Mouse (Mus musculus): ENCODE measurements at regions not wholly inside any gene's neighbourhood (a gene's known extent, or its start where the extent isn't known, plus 50 kb on each side); places are given as distances from the start of the nearest gene placed in this dataset.
A peak's percentile ranks its signal among the peaks of the same experiment; 100 is the strongest.

DNA sequence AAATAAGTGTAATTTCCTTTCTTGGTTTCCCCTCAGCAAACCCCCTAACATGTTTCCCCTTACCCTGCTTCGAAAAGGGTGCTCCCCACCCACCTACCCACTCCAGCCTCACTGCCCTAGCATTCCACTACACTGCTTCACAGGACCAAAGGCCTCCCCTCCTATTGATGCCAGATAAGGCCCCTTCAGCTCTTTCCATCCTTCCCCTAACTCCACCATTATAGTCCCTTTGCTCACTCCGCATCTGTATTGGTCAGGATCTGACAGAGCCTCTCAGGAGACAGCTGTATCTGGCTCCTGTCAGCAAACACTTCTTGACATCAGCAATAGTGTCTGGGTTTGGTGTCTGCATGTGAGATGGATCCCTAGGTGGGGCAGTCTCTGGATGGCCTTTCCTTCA lies 267.3 kb upstream of the Flrt2 start:
- Histone ChIP-seq H3K4me3 (replicated peaks; ENCODE audit: low read length) (no peak overlapping the region), H3K9me3 (ENCODE audit: control insufficient read depth, low read length) (no peaks in the 10 kb centered on the region), H3K27ac (ENCODE audit: low read length) (no peak overlapping the region), H3K9ac (replicated peaks; ENCODE audit: low read depth, low read length) (no peak overlapping the region), H3K36me3 (ENCODE audit: control insufficient read depth, insufficient read depth) (no peaks in the 10 kb centered on the region), H3K4me2 (ENCODE audit: low read length) (no peak overlapping the region), H3K4me1 (replicated peaks; ENCODE audit: control insufficient read depth, insufficient read depth, low read length) (no peaks in the 10 kb centered on the region), H3K27me3 (replicated peaks; ENCODE audit: control insufficient read depth, insufficient read depth, low read length) (no peaks in the 10 kb centered on the region)
- WGBS, result 95% methylated on average over 2 of the region's 2 CpGs
- ATAC-seq, result no peak

DNA sequence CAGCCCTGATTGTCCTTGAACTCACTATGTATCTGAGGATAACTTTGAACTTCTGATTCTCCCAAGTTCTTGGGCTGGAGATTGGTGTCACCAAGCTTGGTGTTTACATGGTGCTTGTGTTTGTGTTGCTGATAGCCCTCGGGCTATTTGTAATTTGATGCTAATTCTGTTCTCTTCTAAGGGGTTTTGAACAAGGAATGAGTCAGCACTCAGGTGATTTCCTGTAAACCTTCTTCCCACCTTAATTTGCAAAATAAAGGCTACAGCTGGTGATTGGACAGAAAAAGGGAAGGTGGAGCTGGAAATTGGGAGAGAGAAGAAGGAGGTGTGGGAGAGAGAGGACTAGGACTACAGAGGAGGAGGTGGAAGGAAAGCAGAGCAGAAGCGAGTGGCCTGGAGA lies 254.8 kb upstream of the Flrt2 start:
- H3K9ac ChIP-seq (replicated peaks; ENCODE audit: low read depth, low read length), result no peak overlapping the region
- H3K36me3 ChIP-seq (ENCODE audit: control insufficient read depth, insufficient read depth), result no peaks in the 10 kb centered on the region
- no peak overlapping the region for H3K27ac ChIP-seq (ENCODE audit: low read length)
- H3K4me2 ChIP-seq (ENCODE audit: low read length), result no peak overlapping the region
- WGBS, result 74% methylated on average over 2 of the region's 2 CpGs
- H3K9me3 ChIP-seq (ENCODE audit: control insufficient read depth, low read length), result no peaks in the 10 kb centered on the region
- ATAC-seq, result no peak
- H3K27me3 ChIP-seq (replicated peaks; ENCODE audit: control insufficient read depth, insufficient read depth, low read length), result no peaks in the 10 kb centered on the region
- no peak overlapping the region for H3K4me3 ChIP-seq (replicated peaks; ENCODE audit: low read length)
- H3K4me1 ChIP-seq (replicated peaks; ENCODE audit: control insufficient read depth, insufficient read depth, low read length), result no peaks in the 10 kb centered on the region

DNA sequence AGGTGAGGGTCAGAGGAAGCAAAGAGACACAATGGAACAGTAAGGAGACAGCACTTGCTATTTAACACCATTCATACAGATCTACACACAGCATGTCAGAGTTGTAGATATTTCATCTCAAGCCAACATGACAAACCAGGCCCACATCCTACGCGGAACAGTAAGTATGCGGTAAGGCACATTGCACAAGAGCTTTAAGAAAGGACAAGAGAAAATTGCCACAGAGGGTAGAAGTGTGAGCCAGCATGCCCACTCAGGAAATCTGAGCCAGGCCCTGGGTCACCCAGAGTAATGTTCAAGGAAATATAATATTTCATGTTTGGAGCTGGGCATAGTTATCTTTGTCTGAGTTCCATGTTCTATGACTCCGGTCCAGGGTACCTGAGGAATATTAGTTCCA lies 234.5 kb upstream of the Flrt2 start:
- Histone ChIP-seq H3K4me3 (replicated peaks; ENCODE audit: low read length) (no peak overlapping the region), H3K27me3 (replicated peaks; ENCODE audit: control insufficient read depth, insufficient read depth, low read length) (0 out of 2 replicates have a peak, but pooled peaks cover 3% of the 10 kb centered on the region), H3K9me3 (ENCODE audit: control insufficient read depth, low read length) (no peaks in the 10 kb centered on the region), H3K4me2 (ENCODE audit: low read length) (no peak overlapping the region), H3K27ac (ENCODE audit: low read length) (no peak overlapping the region), H3K9ac (replicated peaks; ENCODE audit: low read depth, low read length) (no peak overlapping the region), H3K36me3 (ENCODE audit: control insufficient read depth, insufficient read depth) (no peaks in the 10 kb centered on the region), H3K4me1 (replicated peaks; ENCODE audit: control insufficient read depth, insufficient read depth, low read length) (no peaks in the 10 kb centered on the region)
- no peak for ATAC-seq
- 97% methylated on average over 4 of the region's 4 CpGs for WGBS

DNA sequence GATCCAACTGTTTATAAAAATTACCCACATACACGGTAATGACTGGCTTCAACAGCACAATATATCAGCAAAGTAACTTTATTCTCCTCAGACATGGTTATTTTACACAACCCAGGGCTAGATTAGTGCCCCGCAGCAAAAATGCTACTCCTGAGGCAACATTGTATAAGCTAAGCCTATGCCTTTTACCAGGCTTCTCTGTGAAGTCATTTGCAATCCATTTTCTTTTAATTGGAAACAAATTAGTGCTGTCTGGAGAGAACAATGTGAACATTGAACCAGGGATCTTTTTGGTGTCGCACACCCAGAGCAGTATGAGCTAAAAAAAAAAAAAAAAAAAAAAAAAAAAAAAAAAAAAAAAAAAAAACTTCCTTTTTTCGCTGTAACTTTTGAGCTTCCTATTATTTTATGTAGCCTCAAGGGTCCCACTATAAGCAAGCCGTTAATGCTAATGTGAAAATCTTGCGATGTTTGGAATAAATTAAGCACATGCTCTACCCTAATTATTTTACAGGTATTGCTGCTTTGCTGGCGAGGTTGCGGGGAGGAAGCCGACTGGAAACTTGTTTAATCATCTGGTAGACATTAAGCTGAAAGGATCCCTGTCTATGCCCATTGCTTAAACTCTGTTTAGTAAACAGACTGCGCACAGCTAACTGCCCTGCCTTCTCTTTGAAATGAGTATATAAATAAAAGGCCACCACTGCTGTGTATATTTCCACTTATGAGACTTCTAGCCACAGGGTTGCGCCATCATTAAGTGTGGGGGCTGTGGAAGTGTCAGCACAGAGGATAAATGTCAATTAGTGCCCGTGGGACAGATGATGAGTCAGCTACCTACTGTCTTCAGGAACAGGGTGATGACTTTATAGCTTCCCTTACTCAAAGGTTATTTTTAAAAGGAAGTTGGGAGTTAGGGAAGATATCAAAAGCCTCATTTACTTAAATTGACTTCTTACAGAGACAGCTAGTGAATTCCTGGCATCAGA lies 225.2 kb upstream of the Flrt2 start:
- H3K4me1 ChIP-seq (replicated peaks; ENCODE audit: control insufficient read depth, insufficient read depth, low read length), result peaks cover 9% of the 10 kb centered on the region
- ATAC-seq, result peak; percentile 49; the same call in 1 of the 2 replicates
- no peaks in the 10 kb centered on the region for H3K9me3 ChIP-seq (ENCODE audit: control insufficient read depth, low read length)
- no peak overlapping the region for H3K4me3 ChIP-seq (replicated peaks; ENCODE audit: low read length)
- H3K9ac ChIP-seq (replicated peaks; ENCODE audit: low read depth, low read length), result no peak overlapping the region
- peaks cover 3% of the 10 kb centered on the region; the same call in 1 of the 2 replicates for H3K27me3 ChIP-seq (replicated peaks; ENCODE audit: control insufficient read depth, insufficient read depth, low read length)
- no peak overlapping the region for H3K27ac ChIP-seq (ENCODE audit: low read length)
- WGBS, result 12% methylated on average over 12 of the region's 12 CpGs
- H3K4me2 ChIP-seq (ENCODE audit: low read length), result peak overlapping the region; percentile 13
- H3K36me3 ChIP-seq (ENCODE audit: control insufficient read depth, insufficient read depth), result no peaks in the 10 kb centered on the region

DNA sequence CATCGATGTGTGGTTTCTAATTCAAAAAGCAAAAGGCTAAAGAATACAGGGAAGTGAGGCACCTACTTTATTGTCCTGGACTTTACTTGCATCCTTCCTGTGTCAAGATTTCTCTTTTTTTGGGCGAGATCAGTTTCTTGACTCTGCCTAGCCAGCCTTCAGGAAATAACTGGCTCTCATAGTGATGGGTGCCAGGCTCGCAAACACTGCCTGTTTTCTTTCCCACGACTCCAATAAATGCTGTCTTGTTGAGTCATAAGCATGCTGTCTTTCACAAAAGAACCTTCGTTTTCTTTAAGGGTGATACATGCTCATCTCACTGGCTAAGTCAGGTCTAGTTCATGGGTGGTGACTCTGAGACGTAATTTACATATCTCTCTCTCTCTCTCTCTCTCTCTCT lies 222.1 kb upstream of the Flrt2 start:
- H3K27me3 ChIP-seq (replicated peaks; ENCODE audit: control insufficient read depth, insufficient read depth, low read length), result peaks cover 3% of the 10 kb centered on the region; the same call in 1 of the 2 replicates
- H3K4me2 ChIP-seq (ENCODE audit: low read length), result no peak overlapping the region
- no peak overlapping the region for H3K4me3 ChIP-seq (replicated peaks; ENCODE audit: low read length)
- H3K27ac ChIP-seq (ENCODE audit: low read length), result no peak overlapping the region
- ATAC-seq, result no peak
- 64% methylated on average over 6 of the region's 6 CpGs for WGBS
- H3K36me3 ChIP-seq (ENCODE audit: control insufficient read depth, insufficient read depth), result no peaks in the 10 kb centered on the region
- H3K9me3 ChIP-seq (ENCODE audit: control insufficient read depth, low read length), result no peaks in the 10 kb centered on the region
- peaks cover 9% of the 10 kb centered on the region for H3K4me1 ChIP-seq (replicated peaks; ENCODE audit: control insufficient read depth, insufficient read depth, low read length)
- no peak overlapping the region for H3K9ac ChIP-seq (replicated peaks; ENCODE audit: low read depth, low read length)

DNA sequence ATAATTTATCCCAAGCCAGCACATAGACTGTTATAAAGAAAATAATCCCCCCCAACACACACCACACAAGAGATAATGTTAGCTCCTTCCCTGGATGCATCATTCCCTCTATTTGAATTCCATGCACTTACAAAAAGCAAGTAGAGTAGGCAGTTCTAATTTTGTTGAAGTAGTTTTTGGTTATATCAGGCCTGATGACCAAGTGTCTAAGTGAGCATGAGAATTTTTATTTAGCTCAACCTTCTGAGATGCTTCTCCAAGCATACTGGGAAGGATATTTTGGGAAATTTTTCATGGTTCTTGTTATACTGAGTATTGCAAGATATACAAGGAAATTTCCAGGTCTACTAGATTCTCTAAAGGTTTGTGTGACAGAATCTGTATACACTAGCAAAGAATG lies 205.5 kb upstream of the Flrt2 start:
- H3K4me3 ChIP-seq (replicated peaks; ENCODE audit: low read length), result no peak overlapping the region
- no peak overlapping the region for H3K27ac ChIP-seq (ENCODE audit: low read length)
- no peaks in the 10 kb centered on the region for H3K9me3 ChIP-seq (ENCODE audit: control insufficient read depth, low read length)
- no peak for ATAC-seq
- H3K9ac ChIP-seq (replicated peaks; ENCODE audit: low read depth, low read length), result no peak overlapping the region
- no peaks in the 10 kb centered on the region for H3K36me3 ChIP-seq (ENCODE audit: control insufficient read depth, insufficient read depth)
- H3K27me3 ChIP-seq (replicated peaks; ENCODE audit: control insufficient read depth, insufficient read depth, low read length), result no peaks in the 10 kb centered on the region
- no peaks in the 10 kb centered on the region for H3K4me1 ChIP-seq (replicated peaks; ENCODE audit: control insufficient read depth, insufficient read depth, low read length)
- no peak overlapping the region for H3K4me2 ChIP-seq (ENCODE audit: low read length)

GRCm38 (mm10) chr12:95488371-95488770 lies 203.7 kb upstream of the Flrt2 start:
- ATAC-seq, result no peak
- Histone ChIP-seq H3K9me3 (ENCODE audit: control insufficient read depth, low read length) (no peaks in the 10 kb centered on the region), H3K4me2 (ENCODE audit: low read length) (no peak overlapping the region), H3K4me3 (replicated peaks; ENCODE audit: low read length) (no peak overlapping the region), H3K36me3 (ENCODE audit: control insufficient read depth, insufficient read depth) (no peaks in the 10 kb centered on the region), H3K4me1 (replicated peaks; ENCODE audit: control insufficient read depth, insufficient read depth, low read length) (no peaks in the 10 kb centered on the region), H3K27me3 (replicated peaks; ENCODE audit: control insufficient read depth, insufficient read depth, low read length) (no peaks in the 10 kb centered on the region), H3K27ac (ENCODE audit: low read length) (no peak overlapping the region), H3K9ac (replicated peaks; ENCODE audit: low read depth, low read length) (no peak overlapping the region)
- WGBS, result 70% methylated on average over 3 of the region's 3 CpGs

- no peaks in the 10 kb centered on the region for H3K36me3 ChIP-seq (ENCODE audit: control insufficient read depth, insufficient read depth)
- no peak overlapping the region for H3K4me2 ChIP-seq (ENCODE audit: low read length)
- WGBS, result 94% methylated on average over 2 of the region's 2 CpGs
- no peaks in the 10 kb centered on the region for H3K9me3 ChIP-seq (ENCODE audit: control insufficient read depth, low read length)
- no peak overlapping the region for H3K9ac ChIP-seq (replicated peaks; ENCODE audit: low read depth, low read length)
- H3K27ac ChIP-seq (ENCODE audit: low read length), result no peak overlapping the region
- H3K4me3 ChIP-seq (replicated peaks; ENCODE audit: low read length), result no peak overlapping the region
- H3K27me3 ChIP-seq (replicated peaks; ENCODE audit: control insufficient read depth, insufficient read depth, low read length), result no peaks in the 10 kb centered on the region
- ATAC-seq, result no peak
- no peaks in the 10 kb centered on the region for H3K4me1 ChIP-seq (replicated peaks; ENCODE audit: control insufficient read depth, insufficient read depth, low read length)
Measured at GRCm38 (mm10) chr12:95489374-95489773, 202.7 kb upstream of the Flrt2 start.

GRCm38 (mm10) chr12:95489848-95490247 lies 202.2 kb upstream of the Flrt2 start:
- no peak overlapping the region for H3K9ac ChIP-seq (replicated peaks; ENCODE audit: low read depth, low read length)
- 76% methylated on average over 2 of the region's 2 CpGs for WGBS
- H3K4me3 ChIP-seq (replicated peaks; ENCODE audit: low read length), result no peak overlapping the region
- no peak overlapping the region for H3K4me2 ChIP-seq (ENCODE audit: low read length)
- no peaks in the 10 kb centered on the region for H3K4me1 ChIP-seq (replicated peaks; ENCODE audit: control insufficient read depth, insufficient read depth, low read length)
- ATAC-seq, result no peak
- no peaks in the 10 kb centered on the region for H3K36me3 ChIP-seq (ENCODE audit: control insufficient read depth, insufficient read depth)
- no peak overlapping the region for H3K27ac ChIP-seq (ENCODE audit: low read length)
- H3K27me3 ChIP-seq (replicated peaks; ENCODE audit: control insufficient read depth, insufficient read depth, low read length), result no peaks in the 10 kb centered on the region
- no peaks in the 10 kb centered on the region for H3K9me3 ChIP-seq (ENCODE audit: control insufficient read depth, low read length)
